Mouse (Mus musculus) G1E (cell line): ENCODE results near the gene Ccdc85c. TPM values are rescaled to one million over a fixed set of nuclear protein-coding genes. Genes with fewer than 3 reads are reported as not detected.

Experiments used
- ATAC-seq: 2 replicates; pipeline ENCODE4 v1.8.0; 2016; ENCODE audit warnings: mild to moderate bottlenecking; ENCODE audit not compliant: insufficient number of reproducible peaks, poor library complexity, low FRiP score, severe bottlenecking; ENCODE audit errors: extremely low read depth
- DNase-seq: peaks from one replicate; pipeline ENCODE4 v3.0.0; 2012; ENCODE audit warnings: low spot score
- H3K27me3 ChIP-seq: 2 replicates; pipeline ENCODE4 v1.6.1; 2012; ENCODE audit warnings: mild to moderate bottlenecking, low read length, inconsistent platforms; ENCODE audit not compliant: insufficient read depth
- H3K36me3 ChIP-seq: replicated peaks from 2 replicates; pipeline ENCODE3; 2012; ENCODE audit warnings: mild to moderate bottlenecking, inconsistent platforms
- H3K4me1 ChIP-seq: 2 replicates; pipeline ENCODE4 v1.6.1; 2012; ENCODE audit warnings: low read depth, low read length, inconsistent platforms, mixed read lengths; ENCODE audit not compliant: insufficient read depth
- H3K4me3 ChIP-seq: 2 replicates; pipeline ENCODE4 v1.5.1; 2012; ENCODE audit warnings: low read depth, mild to moderate bottlenecking, inconsistent platforms, low read length, moderate library complexity, mixed read lengths
- H3K9me3 ChIP-seq: replicated peaks from 2 replicates; pipeline ENCODE4 v1.6.1; 2012; ENCODE audit warnings: inconsistent platforms
- CTCF ChIP-seq: IDR thresholded peaks from 2 replicates; pipeline ENCODE4 v1.5.1; 2012; ENCODE audit warnings: low read depth, low read length, inconsistent platforms, mixed read lengths
- GATA1 ChIP-seq: IDR thresholded peaks from 2 replicates; pipeline ENCODE4 v1.6.1; 2012; ENCODE audit warnings: borderline replicate concordance, low read length, inconsistent platforms, mixed read lengths
- GATA2 ChIP-seq: IDR thresholded peaks from 2 replicates; pipeline ENCODE4 v1.6.1; 2012; ENCODE audit warnings: low read depth, low read length, inconsistent platforms, borderline replicate concordance
- POLR2AphosphoS5 ChIP-seq: IDR thresholded peaks from 2 replicates; pipeline ENCODE4 v1.6.1; 2012; ENCODE audit warnings: low read depth, low read length, inconsistent platforms; ENCODE audit not compliant: insufficient replicate concordance
- TAL1 ChIP-seq: conservative IDR thresholded peaks from 2 replicates; pipeline ENCODE4 v1.6.1; 2012; ENCODE audit warnings: low read depth, low read length, inconsistent platforms, mixed read lengths
- polyA plus RNA-seq: library from polyadenylated mRNA; stranded (reverse); fragments of >175 nt; gene quantifications from 2 replicates; pipeline ENCODE4 v1.2.3, GENCODE M21; 2012
- total RNA-seq, 2 experiments: library from RNA; stranded (forward) in 1 of 2; stranded (reverse) in 1 of 2; fragments of 200-1000 nt in 1 of 2; fragments of >200 nt in 1 of 2; fragmentation: Nextera tagmentation in 1 of 2; gene quantifications; 2 replicates each; pipeline ENCODE4 v1.2.3; 2014 to 2017

The Ccdc85c gene
- total and polyA plus RNA-seq, 3 experiments = 0.05 TPM; not detected in 2

DNA sequence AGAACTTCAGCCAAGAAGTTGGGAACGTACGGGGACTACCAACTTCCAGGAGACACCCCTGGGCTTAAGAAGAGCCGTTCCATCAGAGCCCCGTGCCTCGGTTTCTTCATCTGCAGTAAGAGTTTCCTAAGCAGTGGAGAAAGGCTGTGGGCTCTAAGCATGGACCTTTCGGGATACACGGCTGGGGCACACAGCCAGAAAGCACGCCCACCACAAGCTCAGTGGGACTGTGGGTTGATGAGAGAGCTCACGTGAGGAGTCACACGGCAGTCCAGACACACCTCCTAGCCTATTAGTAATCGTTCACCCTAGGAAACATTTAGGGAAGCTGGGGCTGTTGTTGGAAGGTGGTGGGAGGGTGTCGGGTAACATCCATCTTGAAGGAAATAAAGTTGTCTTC is 22.2 kb downstream of the Ccdc85c start:
- H3K4me3 ChIP-seq = no peak overlapping the region
- no peaks in the 10 kb centered on the region for H3K36me3 ChIP-seq
- TF ChIP-seq POLR2AphosphoS5 = no peak
- no peak for TF ChIP-seq TAL1
- TF ChIP-seq CTCF = no peak
- no peak for TF ChIP-seq GATA2
- no peak for TF ChIP-seq GATA1
- no peaks in the 10 kb centered on the region; the same call in 1 of the 2 replicates for H3K27me3 ChIP-seq
- peaks cover 96% of the 10 kb centered on the region for H3K9me3 ChIP-seq
- no peak for DNase-seq
- H3K4me1 ChIP-seq = no peaks in the 10 kb centered on the region
- ATAC-seq = no peak

DNA sequence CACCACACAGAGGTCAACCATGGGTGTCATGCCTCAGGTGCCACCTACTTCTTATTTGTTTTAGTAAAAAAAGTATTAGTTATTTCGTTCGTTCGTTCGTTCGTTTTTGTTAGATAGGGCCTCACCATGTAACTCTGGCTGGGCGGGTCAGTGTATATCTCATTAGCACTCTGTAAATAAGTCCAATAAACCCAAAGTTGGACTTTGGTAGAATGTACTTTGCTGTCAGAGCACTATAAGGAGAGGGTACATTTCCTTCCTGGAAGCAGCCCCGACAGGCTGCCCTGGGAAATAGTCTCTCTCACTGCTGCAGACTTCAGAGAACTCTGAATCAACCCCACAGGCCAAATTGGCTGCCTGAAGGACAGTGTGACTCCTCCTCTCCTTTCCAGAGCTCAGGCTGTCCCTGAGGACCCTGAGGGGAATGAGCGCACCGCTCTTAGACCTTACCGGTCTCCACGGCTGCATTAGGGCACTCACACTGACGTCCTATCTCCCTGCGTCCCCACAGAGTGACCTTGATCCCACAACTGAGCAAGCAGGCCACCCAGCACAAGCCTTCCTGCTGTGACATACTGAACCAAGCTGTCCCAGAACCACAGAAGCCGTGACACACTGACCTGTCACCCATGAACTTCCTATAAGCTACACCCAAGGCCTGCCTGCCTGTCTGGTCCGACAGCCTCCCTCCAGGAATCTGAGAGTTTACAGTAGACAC is 23.2 kb downstream of the Ccdc85c start:
- H3K36me3 ChIP-seq = no peaks in the 10 kb centered on the region
- TF ChIP-seq POLR2AphosphoS5 (no peak), GATA1 (no peak), GATA2 (no peak), CTCF (no peak), TAL1 (no peak)
- no peak for ATAC-seq

DNA sequence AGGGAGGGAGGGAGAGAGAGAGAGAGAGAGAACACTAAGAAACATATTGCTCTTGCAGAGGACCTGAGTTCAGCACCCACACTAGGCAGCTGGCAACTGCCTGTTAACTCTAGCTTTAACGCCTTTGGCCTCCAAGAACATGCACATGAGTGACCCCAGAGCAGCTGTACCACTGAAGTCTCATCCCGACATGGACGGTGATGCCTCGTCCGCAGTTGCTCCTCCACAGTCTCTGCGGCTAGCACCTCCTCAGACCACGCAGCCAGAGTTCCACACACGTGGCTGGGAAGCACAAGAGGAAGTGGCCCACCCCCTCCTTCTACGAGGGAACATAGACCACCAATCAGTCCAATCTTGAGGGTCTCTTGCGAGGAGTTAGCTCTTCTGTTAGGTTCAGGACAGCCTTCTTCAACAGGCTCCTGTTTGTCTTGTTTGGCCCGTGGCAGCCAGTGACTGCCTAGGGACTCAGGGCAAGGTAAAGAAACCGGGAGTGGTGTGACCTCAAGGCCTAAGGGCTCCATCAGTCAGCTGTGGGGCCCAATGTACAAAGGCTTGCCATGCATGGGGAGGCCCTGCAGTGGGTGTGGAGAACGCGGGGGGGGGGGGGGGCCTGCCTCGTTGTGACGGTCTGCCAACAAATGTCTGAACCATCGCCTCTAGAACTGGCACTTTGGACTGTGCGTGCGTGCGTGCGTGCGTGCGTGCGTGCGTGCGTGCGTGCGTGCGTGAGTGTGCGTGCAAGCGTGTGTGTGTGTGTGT is 24.0 kb downstream of the Ccdc85c start:
- TF ChIP-seq CTCF (no peak), GATA1 (no peak), GATA2 (no peak), POLR2AphosphoS5 (no peak), TAL1 (no peak)
- Histone ChIP-seq H3K9me3 (peaks cover 96% of the 10 kb centered on the region), H3K36me3 (no peaks in the 10 kb centered on the region), H3K4me3 (no peak overlapping the region), H3K27me3 (peaks cover 2% of the 10 kb centered on the region), H3K4me1 (no peaks in the 10 kb centered on the region)
- no peak for ATAC-seq
- DNase-seq = no peak

More for the DNA sequence above, 23.2 kb downstream of the Ccdc85c start:
- H3K27me3 ChIP-seq = peaks cover 2% of the 10 kb centered on the region
- DNase-seq = no peak
- H3K4me3 ChIP-seq = no peak overlapping the region
- no peaks in the 10 kb centered on the region for H3K4me1 ChIP-seq
- peaks cover 97% of the 10 kb centered on the region for H3K9me3 ChIP-seq

DNA sequence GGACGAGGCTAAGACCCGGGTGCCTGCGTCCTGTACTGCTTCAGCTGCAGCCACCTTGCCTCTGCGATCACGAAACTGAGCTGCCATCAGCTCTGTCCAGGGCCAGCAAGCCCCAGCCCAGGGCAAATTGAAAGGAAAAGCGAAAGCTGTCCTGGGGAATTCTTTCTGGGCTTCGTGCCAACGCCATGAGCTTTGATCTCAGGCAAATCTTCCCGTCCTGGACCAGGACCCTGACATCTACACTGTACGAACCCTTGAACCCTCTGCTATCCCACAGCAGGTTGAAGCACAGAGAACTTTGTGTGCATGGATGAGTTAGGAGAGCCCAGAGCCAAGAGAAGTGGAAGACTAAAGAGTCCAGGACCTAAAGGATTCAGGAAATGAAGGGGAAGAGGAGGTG is 25.7 kb downstream of the Ccdc85c start:
- no peaks in the 10 kb centered on the region for H3K4me1 ChIP-seq
- H3K36me3 ChIP-seq = no peaks in the 10 kb centered on the region
- DNase-seq (no peak), ATAC-seq (no peak)
- no peak overlapping the region for H3K4me3 ChIP-seq
- peaks cover 2% of the 10 kb centered on the region for H3K27me3 ChIP-seq
- peaks cover 97% of the 10 kb centered on the region for H3K9me3 ChIP-seq
- TF ChIP-seq TAL1 (no peak), POLR2AphosphoS5 (no peak), GATA1 (no peak), CTCF (no peak), GATA2 (no peak)

DNA sequence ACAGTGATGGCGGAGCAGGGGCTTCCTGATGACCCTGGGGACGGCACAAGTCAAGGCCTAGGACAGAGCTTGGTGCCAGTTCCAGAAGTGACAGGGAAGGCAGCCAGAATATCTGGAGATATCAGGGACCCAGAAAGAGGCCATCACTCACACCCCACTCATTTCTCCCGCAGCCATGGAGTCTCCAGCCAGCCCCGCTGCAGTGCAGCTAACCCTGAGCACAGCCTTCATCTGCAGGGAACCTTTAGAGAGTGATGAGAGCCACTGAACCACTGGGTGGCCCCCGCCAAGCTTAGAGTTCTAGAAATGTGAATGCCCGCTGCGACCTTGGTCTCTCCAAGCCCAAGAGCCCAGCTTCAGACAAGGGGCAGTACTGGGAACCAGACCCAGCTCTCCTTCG is 26.2 kb downstream of the Ccdc85c start:
- Histone ChIP-seq H3K27me3 (peaks cover 2% of the 10 kb centered on the region), H3K4me3 (no peak overlapping the region), H3K36me3 (no peaks in the 10 kb centered on the region), H3K4me1 (no peaks in the 10 kb centered on the region), H3K9me3 (peaks cover 97% of the 10 kb centered on the region)
- ATAC-seq (no peak), DNase-seq (no peak)
- TF ChIP-seq TAL1 (no peak), GATA1 (no peak), GATA2 (no peak), POLR2AphosphoS5 (no peak), CTCF (no peak)

DNA sequence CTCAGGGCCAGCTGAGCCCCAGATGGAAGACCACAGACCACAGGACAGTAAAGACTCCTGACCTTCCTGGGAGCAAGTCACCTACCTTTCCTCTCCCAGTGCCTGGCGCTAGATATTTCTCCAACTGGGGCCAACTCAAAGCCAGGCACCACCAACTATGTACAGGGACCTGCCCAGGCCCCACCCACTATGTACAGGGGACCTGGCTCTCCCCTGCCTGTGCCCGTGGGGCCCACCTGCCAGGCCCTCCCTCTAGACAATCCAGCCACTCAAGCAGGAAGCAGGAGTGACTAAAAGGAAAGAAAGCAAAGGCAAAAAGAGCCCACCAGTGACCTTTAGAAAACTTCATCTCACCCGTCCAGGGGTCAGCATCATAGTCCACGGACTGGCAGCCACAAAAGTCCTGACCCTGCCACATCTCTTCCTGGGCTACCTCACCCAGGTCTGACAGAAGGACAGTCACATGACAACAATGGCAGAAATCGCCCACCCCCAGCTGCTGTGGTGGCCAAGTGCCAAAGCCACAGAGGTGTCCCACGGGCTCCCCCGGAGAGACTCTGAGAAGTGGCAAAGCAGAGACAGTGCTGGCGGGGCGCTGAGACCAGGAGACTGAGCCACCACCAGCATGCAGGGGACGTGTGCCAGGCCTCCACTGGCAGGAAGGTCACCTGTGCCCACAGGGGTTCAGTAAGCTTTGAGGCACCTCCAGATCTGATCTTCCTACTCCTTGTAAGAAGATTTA is 28.3 kb downstream of the Ccdc85c start:
- H3K4me3 ChIP-seq = no peak overlapping the region; the same call in 1 of the 2 replicates
- no peak for DNase-seq
- peaks cover 4% of the 10 kb centered on the region for H3K27me3 ChIP-seq
- no peaks in the 10 kb centered on the region for H3K4me1 ChIP-seq
- TF ChIP-seq TAL1 (no peak), GATA1 (no peak), CTCF (no peak), GATA2 (no peak), POLR2AphosphoS5 (no peak)
- H3K9me3 ChIP-seq = peaks cover 97% of the 10 kb centered on the region
- no peak for ATAC-seq
- no peaks in the 10 kb centered on the region for H3K36me3 ChIP-seq
